Mouse (Mus musculus) midbrain, embryonic 16.5 days (tissue): Measurements from ENCODE around the gene Usp17ld. TPM values are rescaled to one million over a fixed set of nuclear protein-coding genes. Genes with fewer than 3 reads are reported as not detected.
"Not testable (repeated sequence)": the region's sequence is repeated elsewhere in the genome, so short reads cannot be mapped to it uniquely, and the experiment has no call there.

Experiments used
- ATAC-seq: fragments of 200-750 bp; cut with Nextera tagmentation; 2 replicates; pipeline ENCODE4 v1.8.0; 2017; ENCODE audit warnings: moderate TSS enrichment
- H3K27ac ChIP-seq: fragments of 300-500 bp; sonication (generic); 2 replicates; pipeline ENCODE4 v1.5.1; 2014; ENCODE audit warnings: mild to moderate bottlenecking, low read length, mixed read lengths
- H3K27me3 ChIP-seq: fragments of 300-500 bp; sonication (generic); 2 replicates; pipeline ENCODE4 v1.6.1; 2014; ENCODE audit warnings: low read depth, low read length, mixed read lengths; ENCODE audit not compliant: control insufficient read depth, insufficient read depth
- H3K36me3 ChIP-seq: fragments of 300-500 bp; sonication (generic); 2 replicates; pipeline ENCODE4 v1.6.1; 2014; ENCODE audit warnings: mild to moderate bottlenecking, low read length, moderate library complexity, mixed read lengths; ENCODE audit not compliant: control insufficient read depth, insufficient read depth
- H3K4me1 ChIP-seq: fragments of 300-500 bp; sonication (generic); 2 replicates; pipeline ENCODE4 v1.6.1; 2014; ENCODE audit warnings: mild to moderate bottlenecking, low read length, mixed read lengths; ENCODE audit not compliant: control insufficient read depth, insufficient read depth
- H3K4me2 ChIP-seq: fragments of 300-500 bp; sonication (generic); 2 replicates; pipeline ENCODE4 v1.6.1; 2014; ENCODE audit warnings: mild to moderate bottlenecking, low read length, mixed read lengths
- H3K4me3 ChIP-seq: fragments of 300-500 bp; sonication (generic); 2 replicates; pipeline ENCODE4 v1.5.1; 2014; ENCODE audit warnings: low read depth, mild to moderate bottlenecking, low read length, moderate library complexity, mixed read lengths
- H3K9ac ChIP-seq: fragments of 300-500 bp; sonication (generic); 2 replicates; pipeline ENCODE4 v1.6.1; 2014; ENCODE audit warnings: low read depth, low read length, mixed read lengths
- H3K9me3 ChIP-seq: fragments of 300-500 bp; sonication (generic); replicated peaks from 2 replicates; pipeline ENCODE4 v1.6.1; 2014; ENCODE audit warnings: mild to moderate bottlenecking, low read length, mixed read lengths; ENCODE audit not compliant: control insufficient read depth, poor library complexity, severe bottlenecking
- WGBS: fragments of 180-500 bp; shearing (Covaris S2); extraction: QIAGEN DNeasy Blood & Tissue Kit; methylation state at CpG from one replicate; pipeline ENCODE4 v1.1.7; 2014; 5-methylcytosine and 5-hydroxymethylcytosine counted together
- microRNA-seq: library from miRNA; unstranded; fragments of <30 nt; microRNA quantifications from one replicate; pipeline ENCODE4, GENCODE M21; 2017
- polyA plus RNA-seq: library from polyadenylated mRNA; unstranded; fragments of >200 nt; fragmentation: Nextera tagmentation; extraction: Ambion mirVana; gene quantifications from 2 replicates; pipeline ENCODE4 v1.2.1, GENCODE M21; 2015

Gene Usp17ld
- polyA plus RNA-seq, result not detected in 2 replicates

GRCm38 (mm10) chr7:103252405-103252804 lies at the start of gene Usp17ld:
Gene Usp17ld (minus strand): TSS chr7:103252505.
- not testable (repeated sequence) for H3K4me3 ChIP-seq, ATAC-seq, H3K4me1 ChIP-seq, H3K36me3 ChIP-seq, H3K9me3 ChIP-seq, H3K4me2 ChIP-seq, H3K27ac ChIP-seq, H3K9ac ChIP-seq, H3K27me3 ChIP-seq

- H3K4me1 ChIP-seq, result no peaks in the 10 kb centered on the region
- H3K27me3 ChIP-seq, result no peaks in the 10 kb centered on the region
- no peak within 1 kb of the TSS for H3K4me2 ChIP-seq
- H3K4me3 ChIP-seq, result no peak within 1 kb of the TSS
- H3K9ac ChIP-seq, result no peak within 1 kb of the TSS
- no peak for ATAC-seq
- H3K9me3 ChIP-seq, result no peaks in the 10 kb centered on the region
- no peaks in the 10 kb centered on the region for H3K36me3 ChIP-seq
- no peak within 1 kb of the TSS for H3K27ac ChIP-seq
Measured at GRCm38 (mm10) chr7:103216696-103217095, 35.6 kb downstream of the Usp17ld start, which contains the start of gene Olfr594. Gene Olfr594 (plus strand): TSS chr7:103216996.

GRCm38 (mm10) chr7:103212050-103212449 lies 40.3 kb downstream of the Usp17ld start:
- H3K36me3 ChIP-seq, H3K9ac ChIP-seq, ATAC-seq, H3K4me2 ChIP-seq, H3K27ac ChIP-seq, H3K4me1 ChIP-seq, H3K9me3 ChIP-seq, H3K4me3 ChIP-seq, H3K27me3 ChIP-seq: not testable (repeated sequence)
- WGBS, result 92% methylated on average over 5 of the region's 5 CpGs

- WGBS, result 76% methylated on average over 1 of the region's 1 CpGs
- Histone ChIP-seq H3K36me3 (no peaks in the 10 kb centered on the region), H3K4me2 (no peak within 1 kb of the TSS), H3K4me3 (no peak within 1 kb of the TSS), H3K9me3 (no peaks in the 10 kb centered on the region), H3K27me3 (no peaks in the 10 kb centered on the region), H3K27ac (no peak within 1 kb of the TSS), H3K4me1 (no peaks in the 10 kb centered on the region), H3K9ac (no peak within 1 kb of the TSS)
- no peak for ATAC-seq
Measured at GRCm38 (mm10) chr7:103211562-103211961, 40.7 kb downstream of the Usp17ld start, which contains the start of gene Olfr593. Gene Olfr593 (plus strand): TSS chr7:103211862.

Small RNA genes within 50 kb of the gene (microRNA-seq; reads per million reads assigned to microRNA genes)
- not detected for gene Gm23550
- gene Gm25171, result not detected

Other genes starting within 250 kb of the Usp17ld start
- not detected in 2 replicates for gene Olfr582, start 214.5 kb downstream of the Usp17ld start, polyA plus RNA-seq
- gene Olfr583, start 201.2 kb downstream of the Usp17ld start, polyA plus RNA-seq, result not detected in 2 replicates
- gene Olfr584, start 170.6 kb downstream of the Usp17ld start, polyA plus RNA-seq, result not detected in 2 replicates
- not detected in 2 replicates for gene Olfr585, start 154.8 kb downstream of the Usp17ld start, polyA plus RNA-seq
- not detected in 2 replicates for gene Olfr586, start 126.9 kb downstream of the Usp17ld start, polyA plus RNA-seq
- not detected in 2 replicates for gene Olfr588-ps1, start 111.6 kb downstream of the Usp17ld start, polyA plus RNA-seq
- not detected in 2 replicates for gene Olfr589, start 96.1 kb downstream of the Usp17ld start, polyA plus RNA-seq
- not detected in 2 replicates for gene Olfr591, start 74.2 kb downstream of the Usp17ld start, polyA plus RNA-seq
- gene Olfr592, start 67.7 kb downstream of the Usp17ld start, polyA plus RNA-seq, result not detected in 2 replicates
- not detected in 2 replicates for gene Olfr593, start 40.6 kb downstream of the Usp17ld start, polyA plus RNA-seq
- gene Olfr594, start 35.5 kb downstream of the Usp17ld start, polyA plus RNA-seq, result not detected in 2 replicates
- gene Olfr596, start 53.1 kb upstream of the Usp17ld start, polyA plus RNA-seq, result 0.06 TPM in 1 of 2 replicates, not detected in the other
- gene Olfr597, start 63.8 kb upstream of the Usp17ld start, polyA plus RNA-seq, result not detected in 2 replicates
- gene Olfr598, start 71.1 kb upstream of the Usp17ld start, polyA plus RNA-seq, result not detected in 2 replicates
- not detected in 2 replicates for gene Olfr599, start 83.4 kb upstream of the Usp17ld start, polyA plus RNA-seq
- not detected in 2 replicates for gene Olfr600, start 97.2 kb upstream of the Usp17ld start, polyA plus RNA-seq
- not detected in 2 replicates for gene Olfr601, start 110.2 kb upstream of the Usp17ld start, polyA plus RNA-seq
- gene Olfr603, start 133.7 kb upstream of the Usp17ld start, polyA plus RNA-seq, result not detected in 2 replicates
- gene Usp17lc, start 162.6 kb upstream of the Usp17ld start, polyA plus RNA-seq, result not detected in 2 replicates
- not detected in 2 replicates for gene Olfr605, start 192.9 kb upstream of the Usp17ld start, polyA plus RNA-seq
- not detected in 2 replicates for gene Olfr606, start 196.5 kb upstream of the Usp17ld start, polyA plus RNA-seq
- gene Olfr607, start 211.6 kb upstream of the Usp17ld start, polyA plus RNA-seq, result not detected in 2 replicates
- gene Olfr608, start 217.4 kb upstream of the Usp17ld start, polyA plus RNA-seq, result not detected in 2 replicates
- not detected in 2 replicates for gene Olfr609, start 245.6 kb upstream of the Usp17ld start, polyA plus RNA-seq